Mouse (Mus musculus) urinary bladder, adult 2 months (tissue): Measurements from ENCODE around the gene Proca1. TPM values are rescaled to one million over a fixed set of nuclear protein-coding genes. Genes with fewer than 3 reads are reported as not detected.
A peak's percentile ranks its signal among the peaks of the same experiment; 100 is the strongest.

ENCODE experiments used
- DNase-seq: peaks from one replicate; pipeline ENCODE4 v3.0.0; 2022; ENCODE audit warnings: low spot score
- polyA plus RNA-seq: library from polyadenylated mRNA; depleted of rRNA; stranded (reverse); fragments of >200 nt; gene quantifications from 2 replicates; pipeline ENCODE4 v1.2.3, GENCODE M21; 2012

Proca1 gene
- polyA plus RNA-seq, 1 experiment: 3.0 TPM

- DNase-seq: no peak
Observed at GRCm38 (mm10) chr11:78165761-78166109, 27.5 kb upstream of the Proca1 start.

- no peak for DNase-seq
Observed at GRCm38 (mm10) chr11:78166161-78166560, 27.0 kb upstream of the Proca1 start.

- no peak for DNase-seq
Observed at GRCm38 (mm10) chr11:78166640-78167039, 26.6 kb upstream of the Proca1 start.

GRCm38 (mm10) chr11:78167257-78167959 is 25.8 kb upstream of the Proca1 start:
- DNase-seq: no peak

GRCm38 (mm10) chr11:78168541-78169468 is 24.4 kb upstream of the Proca1 start:
- DNase-seq: no peak

- DNase-seq: no peak
Observed at GRCm38 (mm10) chr11:78170306-78170705, 22.9 kb upstream of the Proca1 start.

GRCm38 (mm10) chr11:78171328-78171727 is 21.9 kb upstream of the Proca1 start:
- no peak for DNase-seq

GRCm38 (mm10) chr11:78172034-78172747 is 21.0 kb upstream of the Proca1 start:
- no peak for DNase-seq

- no peak for DNase-seq
Observed at GRCm38 (mm10) chr11:78172748-78173383, 20.3 kb upstream of the Proca1 start.

GRCm38 (mm10) chr11:78174506-78174905 is 18.7 kb upstream of the Proca1 start:
- DNase-seq: no peak

GRCm38 (mm10) chr11:78175771-78176401 is 17.3 kb upstream of the Proca1 start:
- DNase-seq: no peak

GRCm38 (mm10) chr11:78176402-78176862 is 16.8 kb upstream of the Proca1 start, which contains the start of the genes Nek8 and Tlcd1:
Gene Nek8 (minus strand): TSS chr11:78176675.
Gene Tlcd1 (plus strand): TSS chr11:78176711.
- DNase-seq: peak; percentile 82

GRCm38 (mm10) chr11:78176905-78177331 is 16.3 kb upstream of the Proca1 start:
- no peak for DNase-seq

- DNase-seq: no peak
Observed at GRCm38 (mm10) chr11:78177437-78177836, 15.8 kb upstream of the Proca1 start.

GRCm38 (mm10) chr11:78177903-78178858 is 15.0 kb upstream of the Proca1 start:
- peak; percentile 83 for DNase-seq

- DNase-seq: peak; percentile 53
Observed at GRCm38 (mm10) chr11:78178859-78179437, 14.2 kb upstream of the Proca1 start.

- no peak for DNase-seq
Observed at GRCm38 (mm10) chr11:78179438-78179999, 13.7 kb upstream of the Proca1 start.

GRCm38 (mm10) chr11:78180081-78180761 is 13.0 kb upstream of the Proca1 start:
- DNase-seq: no peak
